Mouse (Mus musculus): ENCODE measurements at regions not wholly inside any gene's neighbourhood (a gene's known extent, or its start where the extent isn't known, plus 50 kb on each side); places are given as distances from the start of the nearest gene placed in this dataset.

DNA sequence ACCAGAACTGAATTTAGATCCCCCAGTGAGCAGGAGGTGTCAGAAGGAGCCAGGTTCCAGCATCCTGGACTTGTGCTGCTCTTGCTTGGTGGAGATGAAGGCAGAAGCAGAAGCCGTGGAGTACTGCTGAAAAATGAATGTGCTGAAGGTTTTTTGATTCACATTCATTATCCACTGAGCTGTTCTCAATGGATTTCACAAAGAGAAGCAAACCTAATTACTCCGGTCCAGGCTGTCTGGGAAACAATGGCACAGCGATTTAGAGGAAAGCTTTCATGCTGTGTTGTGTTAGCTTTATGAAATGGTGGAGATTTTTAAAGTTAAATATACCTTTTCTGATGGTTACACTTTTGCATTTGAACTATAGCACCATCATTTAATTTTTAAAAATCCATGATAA, 535.3 kb upstream of the Adgrl3 start:
- TF ChIP-seq POU5F1 (IDR thresholded peaks at IDR 0.05; ENCODE audit: borderline replicate concordance, low read length) (no peak), NANOG (IDR thresholded peaks at IDR 0.05; ENCODE audit: borderline replicate concordance, low read length) (no peak)
- H3K36me3 ChIP-seq (ENCODE audit: insufficient read depth, low read length) = no peaks in the 10 kb centered on the region
- H3K9me3 ChIP-seq (ENCODE audit: low read length) = no peaks in the 10 kb centered on the region
- H3K27me3 ChIP-seq (ENCODE audit: insufficient read depth, low read length) = no peaks in the 10 kb centered on the region
- no peak overlapping the region for H3K4me3 ChIP-seq (replicated peaks; ENCODE audit: low read length)
- H3K4me1 ChIP-seq (replicated peaks; ENCODE audit: low read depth, low read length) = no peaks in the 10 kb centered on the region

DNA sequence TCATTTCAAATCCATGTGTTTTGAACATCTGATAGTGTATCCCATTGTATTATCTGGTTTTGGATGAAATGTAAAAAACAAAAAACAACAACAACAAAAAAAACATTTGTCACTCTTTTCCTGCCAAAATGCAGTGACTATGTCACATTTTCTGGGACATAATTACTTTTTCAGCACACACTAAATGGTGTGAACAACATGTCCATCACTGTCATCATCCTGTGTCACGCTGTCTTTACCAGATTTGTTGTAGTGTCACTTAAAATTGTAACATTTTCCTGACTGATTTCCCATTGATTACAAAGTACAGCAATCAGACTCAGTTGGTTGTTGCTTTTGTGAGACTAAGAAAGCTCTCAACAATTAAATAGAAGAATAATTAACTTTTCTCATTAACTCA, 531.6 kb upstream of the Adgrl3 start:
- TF ChIP-seq POU5F1 (IDR thresholded peaks at IDR 0.05; ENCODE audit: borderline replicate concordance, low read length) = no peak
- TF ChIP-seq NANOG (IDR thresholded peaks at IDR 0.05; ENCODE audit: borderline replicate concordance, low read length) = no peak
- no peak for TF ChIP-seq CTCF (conservative IDR thresholded peaks at IDR 0.05; ENCODE audit: low read length)

DNA sequence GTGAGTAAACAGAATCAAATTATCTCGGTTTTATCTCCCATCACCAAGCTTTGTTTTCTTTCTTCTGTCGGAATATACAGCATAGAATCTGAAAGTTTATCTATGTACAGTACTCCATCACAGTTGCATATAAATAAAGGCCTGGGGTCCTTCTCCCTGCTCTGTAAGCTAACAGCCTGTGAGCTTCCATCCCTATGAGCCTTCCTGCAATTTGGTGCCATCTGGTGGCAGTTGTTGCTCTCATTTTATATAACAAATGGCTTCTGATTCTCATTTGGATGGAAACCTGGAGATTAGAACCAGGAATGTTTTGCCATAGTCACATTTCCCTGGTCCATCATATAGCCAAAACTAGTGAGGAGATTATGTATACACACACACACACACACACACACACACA, 511.3 kb upstream of the Adgrl3 start:
- no peaks in the 10 kb centered on the region for H3K9me3 ChIP-seq (ENCODE audit: low read length)
- H3K36me3 ChIP-seq (ENCODE audit: insufficient read depth, low read length) = no peaks in the 10 kb centered on the region
- no peaks in the 10 kb centered on the region for H3K4me1 ChIP-seq (replicated peaks; ENCODE audit: low read depth, low read length)
- H3K27me3 ChIP-seq (ENCODE audit: insufficient read depth, low read length) = no peaks in the 10 kb centered on the region
- TF ChIP-seq POU5F1 (IDR thresholded peaks at IDR 0.05; ENCODE audit: borderline replicate concordance, low read length) = no peak
- TF ChIP-seq NANOG (IDR thresholded peaks at IDR 0.05; ENCODE audit: borderline replicate concordance, low read length) = no peak
- TF ChIP-seq CTCF (conservative IDR thresholded peaks at IDR 0.05; ENCODE audit: low read length) = peak; percentile 25
- H3K4me3 ChIP-seq (replicated peaks; ENCODE audit: low read length) = no peak overlapping the region

More for the DNA sequence above, 531.6 kb upstream of the Adgrl3 start:
- Histone ChIP-seq H3K9me3 (ENCODE audit: low read length) (no peaks in the 10 kb centered on the region), H3K4me1 (replicated peaks; ENCODE audit: low read depth, low read length) (no peaks in the 10 kb centered on the region), H3K36me3 (ENCODE audit: insufficient read depth, low read length) (no peaks in the 10 kb centered on the region), H3K4me3 (replicated peaks; ENCODE audit: low read length) (no peak overlapping the region), H3K27me3 (ENCODE audit: insufficient read depth, low read length) (no peaks in the 10 kb centered on the region)

DNA sequence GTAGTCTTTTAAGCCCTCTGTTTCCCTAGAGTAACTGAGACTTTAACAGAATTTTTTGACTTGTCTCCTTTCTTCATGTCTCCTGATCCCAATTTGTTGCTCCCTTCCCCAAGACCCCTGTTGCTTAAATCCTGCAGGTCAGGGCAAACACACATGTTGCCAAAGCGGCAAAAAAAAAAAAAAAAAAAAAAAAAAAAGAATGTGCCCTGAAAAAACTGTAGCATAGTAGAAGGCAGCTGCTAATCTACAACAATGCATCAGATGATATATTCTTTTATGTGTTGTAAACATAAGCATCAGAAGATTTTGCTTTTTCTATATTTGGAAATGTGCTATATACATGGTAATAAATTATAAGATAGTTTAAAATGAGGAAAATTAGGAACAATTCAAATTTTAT, 479.9 kb upstream of the Adgrl3 start:
- Histone ChIP-seq H3K9me3 (ENCODE audit: low read length) (no peaks in the 10 kb centered on the region), H3K4me3 (replicated peaks; ENCODE audit: low read length) (no peak overlapping the region), H3K27me3 (ENCODE audit: insufficient read depth, low read length) (no peaks in the 10 kb centered on the region), H3K4me1 (replicated peaks; ENCODE audit: low read depth, low read length) (no peaks in the 10 kb centered on the region), H3K36me3 (ENCODE audit: insufficient read depth, low read length) (no peaks in the 10 kb centered on the region)
- TF ChIP-seq CTCF (conservative IDR thresholded peaks at IDR 0.05; ENCODE audit: low read length) = no peak
- TF ChIP-seq NANOG (IDR thresholded peaks at IDR 0.05; ENCODE audit: borderline replicate concordance, low read length) = no peak

DNA sequence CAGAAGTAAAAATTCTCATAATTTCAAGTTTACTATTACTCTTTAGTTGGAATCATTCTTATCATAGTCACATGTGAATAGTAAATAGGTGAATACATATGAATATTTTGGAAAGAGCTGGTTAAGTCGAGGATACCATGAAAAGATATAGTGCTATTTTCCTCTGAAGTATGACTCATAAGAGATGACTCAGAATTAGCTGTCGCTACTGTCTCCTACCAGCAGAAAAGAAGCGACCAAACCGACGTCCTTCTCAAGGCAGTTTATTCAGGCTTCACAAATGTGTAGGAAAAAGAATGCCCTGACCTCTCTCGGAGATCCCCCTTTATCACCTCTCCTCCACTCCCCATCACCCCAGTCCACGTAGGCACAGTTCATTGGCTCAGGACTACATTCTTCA, 468.3 kb upstream of the Adgrl3 start:
- H3K4me1 ChIP-seq (replicated peaks; ENCODE audit: low read depth, low read length) = no peaks in the 10 kb centered on the region
- H3K9me3 ChIP-seq (ENCODE audit: low read length) = no peaks in the 10 kb centered on the region
- TF ChIP-seq CTCF (conservative IDR thresholded peaks at IDR 0.05; ENCODE audit: low read length) (no peak), POU5F1 (IDR thresholded peaks at IDR 0.05; ENCODE audit: borderline replicate concordance, low read length) (no peak), NANOG (IDR thresholded peaks at IDR 0.05; ENCODE audit: borderline replicate concordance, low read length) (no peak)
- no peaks in the 10 kb centered on the region for H3K36me3 ChIP-seq (ENCODE audit: insufficient read depth, low read length)
- no peak overlapping the region for H3K4me3 ChIP-seq (replicated peaks; ENCODE audit: low read length)
- no peaks in the 10 kb centered on the region for H3K27me3 ChIP-seq (ENCODE audit: insufficient read depth, low read length)

DNA sequence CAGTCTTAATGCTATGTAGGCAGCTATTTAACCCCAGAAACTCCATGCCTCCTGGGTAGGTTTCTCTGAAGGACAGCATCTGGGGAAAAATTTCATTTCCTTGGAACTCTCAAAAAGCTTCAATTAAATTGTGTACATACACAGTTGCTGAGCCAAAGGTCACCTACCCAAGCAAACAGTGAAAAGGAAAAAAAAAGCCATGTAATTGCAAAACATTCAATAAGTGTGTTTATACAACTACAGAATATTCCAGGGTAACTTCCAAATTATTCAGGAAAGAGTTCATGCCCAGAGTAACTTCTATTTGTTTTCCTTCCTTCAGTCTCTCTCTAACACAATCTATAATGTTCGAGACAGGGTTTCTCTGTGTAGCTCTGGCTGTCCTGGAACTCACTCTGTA, 441.2 kb upstream of the Adgrl3 start:
- no peaks in the 10 kb centered on the region for H3K9me3 ChIP-seq (ENCODE audit: low read length)
- no peak overlapping the region for H3K4me3 ChIP-seq (replicated peaks; ENCODE audit: low read length)
- TF ChIP-seq POU5F1 (IDR thresholded peaks at IDR 0.05; ENCODE audit: borderline replicate concordance, low read length) (no peak), NANOG (IDR thresholded peaks at IDR 0.05; ENCODE audit: borderline replicate concordance, low read length) (no peak), CTCF (conservative IDR thresholded peaks at IDR 0.05; ENCODE audit: low read length) (no peak)
- H3K4me1 ChIP-seq (replicated peaks; ENCODE audit: low read depth, low read length) = no peaks in the 10 kb centered on the region
- H3K27me3 ChIP-seq (ENCODE audit: insufficient read depth, low read length) = no peaks in the 10 kb centered on the region
- no peaks in the 10 kb centered on the region for H3K36me3 ChIP-seq (ENCODE audit: insufficient read depth, low read length)

DNA sequence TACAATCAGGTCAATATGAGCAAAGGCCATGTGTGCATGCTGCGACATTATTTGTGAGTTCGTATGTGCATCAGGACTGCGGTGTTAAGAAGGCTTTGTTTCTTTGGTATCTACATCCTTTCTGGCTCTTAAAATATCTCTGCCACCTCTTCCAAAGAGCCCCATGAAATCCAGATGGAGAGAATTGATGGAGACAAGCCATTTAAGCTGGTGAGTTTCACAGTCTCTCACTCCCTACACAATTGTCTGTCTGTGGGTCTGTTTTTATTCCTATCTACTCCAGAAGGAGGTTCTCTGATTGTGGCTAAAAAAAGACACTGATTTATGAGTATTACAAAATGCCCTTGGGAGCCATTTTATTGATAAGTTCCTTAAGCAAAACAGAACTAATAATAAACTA, 408.4 kb upstream of the Adgrl3 start:
- Histone ChIP-seq H3K4me3 (replicated peaks; ENCODE audit: low read length) (no peak overlapping the region), H3K36me3 (ENCODE audit: insufficient read depth, low read length) (no peaks in the 10 kb centered on the region), H3K4me1 (replicated peaks; ENCODE audit: low read depth, low read length) (no peaks in the 10 kb centered on the region), H3K27me3 (ENCODE audit: insufficient read depth, low read length) (no peaks in the 10 kb centered on the region), H3K9me3 (ENCODE audit: low read length) (peaks cover 25% of the 10 kb centered on the region)
- TF ChIP-seq CTCF (conservative IDR thresholded peaks at IDR 0.05; ENCODE audit: low read length) = no peak
- TF ChIP-seq NANOG (IDR thresholded peaks at IDR 0.05; ENCODE audit: borderline replicate concordance, low read length) = no peak
- TF ChIP-seq POU5F1 (IDR thresholded peaks at IDR 0.05; ENCODE audit: borderline replicate concordance, low read length) = no peak

DNA sequence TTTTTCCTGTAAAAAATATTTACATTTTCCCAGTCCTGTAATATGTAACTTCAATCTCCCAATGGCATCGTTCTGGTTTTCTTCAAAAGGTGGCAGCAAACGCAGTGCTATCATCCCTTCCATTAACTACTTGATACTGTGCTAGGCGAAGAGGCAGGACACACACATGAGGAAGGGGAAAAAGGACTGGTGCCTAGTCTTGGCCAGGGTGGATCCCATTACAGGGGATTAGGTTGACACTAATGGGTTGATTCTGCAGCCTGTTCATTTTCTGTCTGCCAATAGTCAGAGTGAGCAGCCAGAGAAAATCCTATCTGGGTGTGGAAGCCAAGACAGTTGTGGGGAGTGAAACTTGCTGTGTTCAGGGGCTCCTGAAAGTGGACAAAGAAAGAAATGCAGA, 392.7 kb upstream of the Adgrl3 start:
- Histone ChIP-seq H3K36me3 (ENCODE audit: insufficient read depth, low read length) (no peaks in the 10 kb centered on the region), H3K9me3 (ENCODE audit: low read length) (peaks cover 41% of the 10 kb centered on the region), H3K4me3 (replicated peaks; ENCODE audit: low read length) (no peak overlapping the region), H3K4me1 (replicated peaks; ENCODE audit: low read depth, low read length) (no peaks in the 10 kb centered on the region), H3K27me3 (ENCODE audit: insufficient read depth, low read length) (no peaks in the 10 kb centered on the region)
- TF ChIP-seq POU5F1 (IDR thresholded peaks at IDR 0.05; ENCODE audit: borderline replicate concordance, low read length) = no peak
- TF ChIP-seq CTCF (conservative IDR thresholded peaks at IDR 0.05; ENCODE audit: low read length) = no peak
- no peak for TF ChIP-seq NANOG (IDR thresholded peaks at IDR 0.05; ENCODE audit: borderline replicate concordance, low read length)

DNA sequence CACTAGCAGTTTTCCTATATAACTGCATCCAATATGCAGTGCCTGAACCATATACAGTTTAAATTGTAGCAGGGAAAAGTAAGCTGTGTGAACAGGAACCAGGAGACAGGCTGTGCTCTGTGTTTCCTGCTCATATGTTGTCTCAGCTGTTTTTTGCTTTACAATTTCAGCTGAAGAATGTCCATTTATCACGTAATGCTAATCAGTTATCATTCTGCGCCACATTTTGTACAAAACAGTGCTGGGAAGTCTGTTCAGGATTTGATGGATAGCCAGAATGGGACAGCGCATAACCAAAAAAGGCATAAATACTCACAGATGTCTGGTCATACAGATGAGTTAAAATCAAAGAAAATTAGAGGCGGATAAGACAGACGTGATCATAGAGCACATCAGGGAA, 360.9 kb upstream of the Adgrl3 start:
- TF ChIP-seq POU5F1 (IDR thresholded peaks at IDR 0.05; ENCODE audit: borderline replicate concordance, low read length) (no peak), NANOG (IDR thresholded peaks at IDR 0.05; ENCODE audit: borderline replicate concordance, low read length) (no peak), CTCF (conservative IDR thresholded peaks at IDR 0.05; ENCODE audit: low read length) (no peak)
- Histone ChIP-seq H3K36me3 (ENCODE audit: insufficient read depth, low read length) (no peaks in the 10 kb centered on the region), H3K9me3 (ENCODE audit: low read length) (no peaks in the 10 kb centered on the region), H3K27me3 (ENCODE audit: insufficient read depth, low read length) (no peaks in the 10 kb centered on the region), H3K4me1 (replicated peaks; ENCODE audit: low read depth, low read length) (no peaks in the 10 kb centered on the region), H3K4me3 (replicated peaks; ENCODE audit: low read length) (no peak overlapping the region)
